Mouse (Mus musculus): Measurements from ENCODE around the gene Defb42. TPM values are rescaled to one million over a fixed set of nuclear protein-coding genes. Genes with fewer than 3 reads are reported as not detected.

The Defb42 gene
- total RNA-seq (2014; rRNA removed) (0.49 TPM in 1 of 2 replicates, not detected in the other), polyA plus RNA-seq (2015; fragmentation: Nextera tagmentation; extraction: Ambion mirVana) (0.11 TPM in 1 of 2 replicates, not detected in the other)

GRCm38 (mm10) chr14:63046691-63047090, at the start of gene Defb42:
Gene Defb42, plus strand, starts transcription at chr14:63046991.
- WGBS = 84% methylated on average over 3 of the region's 3 CpGs

GRCm38 (mm10) chr14:62997777-62998176, 49.0 kb upstream of the Defb42 start, which contains the start of gene Defb47:
Gene Defb47, plus strand, starts transcription at chr14:62998077.
- Histone ChIP-seq H3K9me3 (ENCODE audit: low read length) (no peaks in the 10 kb centered on the region), H3K4me3 (ENCODE audit: low read depth, low read length) (no peak within 1 kb of the TSS), H3K36me3 (ENCODE audit: insufficient read depth, low read length) (no peaks in the 10 kb centered on the region), H3K4me1 (ENCODE audit: insufficient read depth, low read length) (no peaks in the 10 kb centered on the region), H3K27me3 (ENCODE audit: insufficient read depth, low read length) (no peaks in the 10 kb centered on the region), H3K4me2 (ENCODE audit: low read depth, low read length, poor library complexity, severe bottlenecking) (no peak within 1 kb of the TSS), H3K27ac (ENCODE audit: low read depth, low read length) (no peak within 1 kb of the TSS), H3K9ac (replicated peaks; ENCODE audit: low read length, poor library complexity, severe bottlenecking) (no peak within 1 kb of the TSS)
- ATAC-seq (ENCODE audit: low FRiP score) = no peak
- no peak for TF ChIP-seq CTCF (IDR thresholded peaks at IDR 0.05)
- DNase-seq (ENCODE audit: low spot score) = no peak
- WGBS = 82% methylated on average over 8 of the region's 8 CpGs

More at GRCm38 (mm10) chr14:63046691-63047090, at the start of gene Defb42:
- no peak within 1 kb of the TSS for H3K4me2 ChIP-seq (ENCODE audit: low read depth, low read length, poor library complexity, severe bottlenecking)
- H3K27me3 ChIP-seq (ENCODE audit: insufficient read depth, low read length) = no peaks in the 10 kb centered on the region
- DNase-seq (ENCODE audit: low spot score) (no peak), ATAC-seq (ENCODE audit: low FRiP score) (no peak)
- no peak within 1 kb of the TSS for H3K9ac ChIP-seq (replicated peaks; ENCODE audit: low read length, poor library complexity, severe bottlenecking)
- H3K27ac ChIP-seq (ENCODE audit: low read depth, low read length) = no peak within 1 kb of the TSS
- no peaks in the 10 kb centered on the region for H3K36me3 ChIP-seq (ENCODE audit: insufficient read depth, low read length)
- TF ChIP-seq CTCF (IDR thresholded peaks at IDR 0.05) = no peak
- H3K4me1 ChIP-seq (ENCODE audit: insufficient read depth, low read length) = no peaks in the 10 kb centered on the region
- H3K9me3 ChIP-seq (ENCODE audit: low read length) = no peaks in the 10 kb centered on the region
- H3K4me3 ChIP-seq (ENCODE audit: low read depth, low read length) = no peak within 1 kb of the TSS

GRCm38 (mm10) chr14:62998977-62999376, 47.8 kb upstream of the Defb42 start:
- no peaks in the 10 kb centered on the region for H3K9me3 ChIP-seq (ENCODE audit: low read length)
- H3K27me3 ChIP-seq (ENCODE audit: insufficient read depth, low read length) = no peaks in the 10 kb centered on the region
- no peak overlapping the region for H3K27ac ChIP-seq (ENCODE audit: low read depth, low read length)
- H3K4me3 ChIP-seq (ENCODE audit: low read depth, low read length) = no peak overlapping the region
- H3K9ac ChIP-seq (replicated peaks; ENCODE audit: low read length, poor library complexity, severe bottlenecking) = no peak overlapping the region
- TF ChIP-seq CTCF (IDR thresholded peaks at IDR 0.05) = no peak
- H3K4me2 ChIP-seq (ENCODE audit: low read depth, low read length, poor library complexity, severe bottlenecking) = no peak overlapping the region
- no peaks in the 10 kb centered on the region for H3K36me3 ChIP-seq (ENCODE audit: insufficient read depth, low read length)
- WGBS = 91% methylated on average over 4 of the region's 4 CpGs
- H3K4me1 ChIP-seq (ENCODE audit: insufficient read depth, low read length) = no peaks in the 10 kb centered on the region
- no peak for ATAC-seq (ENCODE audit: low FRiP score)
- DNase-seq (ENCODE audit: low spot score) = no peak

GRCm38 (mm10) chr14:63002588-63002987, 44.2 kb upstream of the Defb42 start:
- no peak overlapping the region for H3K4me2 ChIP-seq (ENCODE audit: low read depth, low read length, poor library complexity, severe bottlenecking)
- TF ChIP-seq CTCF (IDR thresholded peaks at IDR 0.05) = no peak
- no peaks in the 10 kb centered on the region for H3K9me3 ChIP-seq (ENCODE audit: low read length)
- WGBS = 66% methylated on average over 2 of the region's 2 CpGs
- ATAC-seq (ENCODE audit: low FRiP score) (no peak), DNase-seq (ENCODE audit: low spot score) (no peak)
- H3K4me3 ChIP-seq (ENCODE audit: low read depth, low read length) = no peak overlapping the region
- no peaks in the 10 kb centered on the region for H3K27me3 ChIP-seq (ENCODE audit: insufficient read depth, low read length)
- H3K9ac ChIP-seq (replicated peaks; ENCODE audit: low read length, poor library complexity, severe bottlenecking) = no peak overlapping the region
- no peaks in the 10 kb centered on the region for H3K36me3 ChIP-seq (ENCODE audit: insufficient read depth, low read length)
- H3K4me1 ChIP-seq (ENCODE audit: insufficient read depth, low read length) = no peaks in the 10 kb centered on the region
- no peak overlapping the region for H3K27ac ChIP-seq (ENCODE audit: low read depth, low read length)

- Histone ChIP-seq H3K9me3 (ENCODE audit: low read length) (no peaks in the 10 kb centered on the region), H3K9ac (replicated peaks; ENCODE audit: low read length, poor library complexity, severe bottlenecking) (no peak within 1 kb of the TSS), H3K4me1 (ENCODE audit: insufficient read depth, low read length) (no peaks in the 10 kb centered on the region), H3K4me3 (ENCODE audit: low read depth, low read length) (no peak within 1 kb of the TSS), H3K27me3 (ENCODE audit: insufficient read depth, low read length) (no peaks in the 10 kb centered on the region), H3K27ac (ENCODE audit: low read depth, low read length) (no peak within 1 kb of the TSS), H3K4me2 (ENCODE audit: low read depth, low read length, poor library complexity, severe bottlenecking) (no peak within 1 kb of the TSS), H3K36me3 (ENCODE audit: insufficient read depth, low read length) (no peaks in the 10 kb centered on the region)
- TF ChIP-seq CTCF (IDR thresholded peaks at IDR 0.05) = no peak
- DNase-seq (ENCODE audit: low spot score) = no peak
- 96% methylated on average over 5 of the region's 5 CpGs for WGBS
- no peak for ATAC-seq (ENCODE audit: low FRiP score)
Measured at GRCm38 (mm10) chr14:63011471-63011870, 35.3 kb upstream of the Defb42 start, which contains the start of gene Defb43. Gene Defb43, plus strand, starts transcription at chr14:63011771.

GRCm38 (mm10) chr14:63013082-63013481, 33.7 kb upstream of the Defb42 start:
- Histone ChIP-seq H3K36me3 (ENCODE audit: insufficient read depth, low read length) (no peaks in the 10 kb centered on the region), H3K27me3 (ENCODE audit: insufficient read depth, low read length) (no peaks in the 10 kb centered on the region), H3K9ac (replicated peaks; ENCODE audit: low read length, poor library complexity, severe bottlenecking) (no peak overlapping the region), H3K4me1 (ENCODE audit: insufficient read depth, low read length) (no peaks in the 10 kb centered on the region), H3K4me3 (ENCODE audit: low read depth, low read length) (no peak overlapping the region), H3K27ac (ENCODE audit: low read depth, low read length) (no peak overlapping the region), H3K4me2 (ENCODE audit: low read depth, low read length, poor library complexity, severe bottlenecking) (no peak overlapping the region), H3K9me3 (ENCODE audit: low read length) (no peaks in the 10 kb centered on the region)
- 89% methylated on average over 4 of the region's 4 CpGs for WGBS
- DNase-seq (ENCODE audit: low spot score) (no peak), ATAC-seq (ENCODE audit: low FRiP score) (no peak)
- no peak for TF ChIP-seq CTCF (IDR thresholded peaks at IDR 0.05)

Data from midbrain, postnatal 0 days (tissue).